Comparison of ENCODE assay signal across 8 mouse cellular contexts in genomic region chr11:120306366-120307131, GRCm38 (mm10). TPM values are rescaled to one million over a fixed set of nuclear protein-coding genes. Genes with fewer than 3 reads are reported as not detected.
DNase-seq lines count a peak whose midpoint lies in the region; ATAC-seq lines count a peak whose summit lies in the region.

No protein-coding gene starts in this region.

- DNase-seq in kidney, adult 11 months = peak; percentile 24
- DNase-seq in kidney, adult 8-10 months = no peak
- DNase-seq in embryonic facial prominence, embryonic 11.5 days (ENCODE audit: low spot score) = no peak
- no peak for DNase-seq in layer of hippocampus, adult 8-10 months (ENCODE audit: low spot score in 2 of 2)

- H3K27ac ChIP-seq in embryonic facial prominence, embryonic 11.5 days (replicated peaks; ENCODE audit: low read depth, low read length) = no peak overlapping the region
- H3K27ac ChIP-seq in forebrain, embryonic 15.5 days (replicated peaks) = no peak overlapping the region
- no peak overlapping the region for H3K27ac ChIP-seq in liver, embryonic 16.5 days (ENCODE audit: low read length)

- no peaks in the 10 kb centered on the region for H3K27me3 ChIP-seq in embryonic facial prominence, embryonic 11.5 days (ENCODE audit: control insufficient read depth, insufficient read depth, low read length)
- peaks cover 5% of the 10 kb centered on the region; the same call in 1 of the 2 replicates for H3K27me3 ChIP-seq in forebrain, embryonic 15.5 days
- peaks cover 8% of the 10 kb centered on the region for H3K27me3 ChIP-seq in liver, embryonic 16.5 days (ENCODE audit: control insufficient read depth, insufficient read depth, low read depth, low read length)

- no peak overlapping the region; the same call in 1 of the 2 replicates for H3K4me2 ChIP-seq in embryonic facial prominence, embryonic 11.5 days (ENCODE audit: low read depth, low read length)
- H3K4me2 ChIP-seq in forebrain, embryonic 15.5 days (replicated peaks) = peak overlapping the region; percentile 81; the same call in 1 of the 2 replicates
- peak overlapping the region; percentile 85 for H3K4me2 ChIP-seq in liver, embryonic 16.5 days (ENCODE audit: low read depth, low read length)

- ATAC-seq in embryonic facial prominence, embryonic 11.5 days (replicated peaks; ENCODE audit: insufficient number of reproducible peaks, low FRiP score, low TSS enrichment, low read depth) = no peak
- no peak for ATAC-seq in forebrain, embryonic 15.5 days (replicated peaks)
- ATAC-seq in liver, embryonic 16.5 days (ENCODE audit: low read depth) = no peak
- no peak for ATAC-seq in activated CD4-positive, CD25-positive, alpha-beta regulatory T cell, adult 4 months
- ATAC-seq in granulocyte monocyte progenitor cell, adult 5-6 weeks (replicated peaks; ENCODE audit: poor library complexity, severe bottlenecking) = no peak

- H3K4me1 ChIP-seq in embryonic facial prominence, embryonic 11.5 days (ENCODE audit: control insufficient read depth, insufficient read depth, low read length) = peaks cover 27% of the 10 kb centered on the region
- H3K4me1 ChIP-seq in forebrain, embryonic 15.5 days = peaks cover 51% of the 10 kb centered on the region
- H3K4me1 ChIP-seq in liver, embryonic 16.5 days (ENCODE audit: control insufficient read depth, low read depth, low read length) = peaks cover 64% of the 10 kb centered on the region

- H3K9me3 ChIP-seq in embryonic facial prominence, embryonic 11.5 days (replicated peaks; ENCODE audit: control insufficient read depth, low read length) = no peaks in the 10 kb centered on the region
- no peaks in the 10 kb centered on the region for H3K9me3 ChIP-seq in forebrain, embryonic 15.5 days
- no peaks in the 10 kb centered on the region for H3K9me3 ChIP-seq in liver, embryonic 16.5 days (replicated peaks; ENCODE audit: control insufficient read depth, low read length)

- H3K36me3 ChIP-seq in embryonic facial prominence, embryonic 11.5 days (replicated peaks; ENCODE audit: control insufficient read depth, insufficient read depth, low read depth, low read length) = no peaks in the 10 kb centered on the region
- no peaks in the 10 kb centered on the region for H3K36me3 ChIP-seq in forebrain, embryonic 15.5 days
- H3K36me3 ChIP-seq in liver, embryonic 16.5 days (ENCODE audit: control insufficient read depth, insufficient read depth) = no peaks in the 10 kb centered on the region

- WGBS in embryonic facial prominence, embryonic 11.5 days = 37% methylated on average over 12 of the region's 12 CpGs
- 66% methylated on average over 12 of the region's 12 CpGs for WGBS in forebrain, embryonic 15.5 days
- WGBS in liver, embryonic 16.5 days (ENCODE audit: insufficient replicate concordance) = 48% methylated on average over 12 of the region's 12 CpGs

- peak overlapping the region; percentile 28 for H3K9ac ChIP-seq in embryonic facial prominence, embryonic 11.5 days (replicated peaks; ENCODE audit: low read length)
- H3K9ac ChIP-seq in forebrain, embryonic 15.5 days (replicated peaks) = peak overlapping the region; percentile 79; the same call in 1 of the 2 replicates
- H3K9ac ChIP-seq in liver, embryonic 16.5 days (ENCODE audit: low read depth, low read length) = no peak overlapping the region

- H3K4me3 ChIP-seq in embryonic facial prominence, embryonic 11.5 days (ENCODE audit: low read depth, low read length) = no peak overlapping the region
- 0 out of 2 replicates have a peak overlapping the region, but pooled peaks have one; percentile 55 for H3K4me3 ChIP-seq in forebrain, embryonic 15.5 days
- no peak overlapping the region for H3K4me3 ChIP-seq in liver, embryonic 16.5 days (ENCODE audit: low read depth, low read length)

RNA-seq across cellular contexts. Expression of gene Actg1, which starts 41.8 kb away (rescaled TPM):
- polyA plus RNA-seq in embryonic facial prominence, embryonic 11.5 days (2014; fragmentation: Nextera tagmentation; extraction: Ambion mirVana) = 3,237 and 3,434 TPM in 2 replicates
- polyA plus RNA-seq in forebrain, embryonic 15.5 days (2015; fragmentation: Nextera tagmentation; extraction: Ambion mirVana) = 3,835 and 3,917 TPM in 2 replicates
- polyA plus RNA-seq in liver, embryonic 16.5 days (2015; fragmentation: Nextera tagmentation; extraction: Ambion mirVana) = 531 and 545 TPM in 2 replicates
- 1,000 to 10,000 TPM; 2,904 to 3,852 TPM for polyA plus RNA-seq in activated CD4-positive, CD25-positive, alpha-beta regulatory T cell, adult 4 months (2017; shearing (Covaris generic))
- total RNA-seq in layer of hippocampus, adult 8-10 months (2022) = 1,000 to 10,000 TPM; 1,218 to 1,398 (median 1,309) TPM
- 1,412 and 1,653 TPM in 2 replicates for total RNA-seq in granulocyte monocyte progenitor cell, adult 5-6 weeks (2014; fragmentation: Nextera tagmentation)
- 733 and 780 TPM in 2 replicates for total RNA-seq in granulocyte monocyte progenitor cell, adult 5-6 weeks (2017)

RNA-seq across cellular contexts. Expression of gene Fscn2, which starts 54.8 kb away (rescaled TPM):
- 0.20 and 0.28 TPM in 2 replicates for polyA plus RNA-seq in embryonic facial prominence, embryonic 11.5 days (2014; fragmentation: Nextera tagmentation; extraction: Ambion mirVana)
- polyA plus RNA-seq in forebrain, embryonic 15.5 days (2015; fragmentation: Nextera tagmentation; extraction: Ambion mirVana) = 0.97 and 1.3 TPM in 2 replicates
- polyA plus RNA-seq in liver, embryonic 16.5 days (2015; fragmentation: Nextera tagmentation; extraction: Ambion mirVana) = not detected in 2 replicates
- 1 to 10 TPM in 1 of 2 experiments, under 1 TPM in 1; 0.47 to 1.1 TPM for polyA plus RNA-seq in activated CD4-positive, CD25-positive, alpha-beta regulatory T cell, adult 4 months (2017; shearing (Covaris generic))
- under 1 TPM in 3 of 4 experiments, not detected in 1; 0.49 to 0.79 (median 0.73) TPM for total RNA-seq in layer of hippocampus, adult 8-10 months (2022)
- not detected in 2 replicates for total RNA-seq in granulocyte monocyte progenitor cell, adult 5-6 weeks (2014; fragmentation: Nextera tagmentation)
- total RNA-seq in granulocyte monocyte progenitor cell, adult 5-6 weeks (2017) = not detected in 2 replicates
